Mouse (Mus musculus) R1 (cell line): ENCODE measurements around the gene Ina.
A peak's percentile ranks its signal among the peaks of the same experiment; 100 is the strongest.

ENCODE experiments used
- DNase-seq: peaks from one replicate; pipeline ENCODE4 v3.0.0-alpha.2; 2018; ENCODE audit warnings: low read depth, low spot score

Ina gene

GRCm38 (mm10) chr19:47053471-47053870 lies 39.0 kb downstream of the Ina start:
- DNase-seq: no peak

- DNase-seq: no peak
These were observed 43.2 kb downstream of the Ina start for GRCm38 (mm10) chr19:47057684-47058083.

GRCm38 (mm10) chr19:47065860-47066259 lies 51.4 kb downstream of the Ina start:
- DNase-seq: no peak

- DNase-seq: peak; percentile 98
These were observed 52.8 kb downstream of the Ina start, which contains the start of gene Taf5 for GRCm38 (mm10) chr19:47067096-47067882. TSS of gene Taf5 (plus strand) at chr19:47067746.

GRCm38 (mm10) chr19:47067924-47068611 lies 53.6 kb downstream of the Ina start:
- DNase-seq: peak; percentile 88
